Mouse (Mus musculus) midbrain, embryonic 10.5 days (tissue): ENCODE results near the gene Gm14698. TPM values are rescaled to one million over a fixed set of nuclear protein-coding genes. Genes with fewer than 3 reads are reported as not detected.
"Not testable (repeated sequence)": the region's sequence is repeated elsewhere in the genome, so short reads cannot be mapped to it uniquely, and the experiment has no call there.

Experiments
- DNase-seq: peaks from one replicate; pipeline ENCODE4 v3.0.0-alpha.2; 2017; ENCODE audit warnings: low spot score
- H3K27ac ChIP-seq: fragments of 300-500 bp; sonication (generic); replicated peaks from 2 replicates; pipeline ENCODE4 v1.5.1; 2016; ENCODE audit warnings: mild to moderate bottlenecking
- H3K27me3 ChIP-seq: fragments of 300-500 bp; sonication (generic); 2 replicates; pipeline ENCODE4 v1.6.1; 2016; ENCODE audit warnings: low read depth, mild to moderate bottlenecking; ENCODE audit not compliant: poor library complexity, severe bottlenecking
- H3K36me3 ChIP-seq: fragments of 300-500 bp; sonication (generic); 2 replicates; pipeline ENCODE4 v1.6.1; 2016; ENCODE audit warnings: mild to moderate bottlenecking, moderate library complexity
- H3K4me1 ChIP-seq: fragments of 300-500 bp; sonication (generic); 2 replicates; pipeline ENCODE4 v1.6.1; 2016
- H3K4me3 ChIP-seq: fragments of 300-500 bp; sonication (generic); 2 replicates; pipeline ENCODE4 v1.5.1; 2016; ENCODE audit warnings: mild to moderate bottlenecking, moderate library complexity
- H3K9me3 ChIP-seq: fragments of 300-500 bp; sonication (generic); replicated peaks from 2 replicates; pipeline ENCODE4 v1.6.1; 2016; ENCODE audit warnings: mild to moderate bottlenecking
- WGBS: fragments of 180-500 bp; shearing (Covaris S2); methylation state at CpG from one replicate; pipeline ENCODE4 v1.1.7; 2016; 5-methylcytosine and 5-hydroxymethylcytosine counted together
- polyA plus RNA-seq: library from polyadenylated mRNA; unstranded; fragments of >200 nt; fragmentation: Nextera tagmentation; extraction: Ambion mirVana; gene quantifications from 2 replicates; pipeline ENCODE4 v1.2.1, GENCODE M21; 2016

Gene Gm14698
- 2.1 and 2.6 TPM in 2 replicates for polyA plus RNA-seq

GRCm38 (mm10) chrX:68821059-68821458, at the start of gene Gm14698:
Gm14698 (plus strand) TSS chrX:68821093.
- Histone ChIP-seq H3K27ac (peak within 1 kb of the TSS; percentile 64), H3K4me3 (peak within 1 kb of the TSS; percentile 47)
- WGBS, result 17% methylated on average over 24 of the region's 36 CpGs
- DNase-seq, result peak; percentile 25
- H3K4me1 ChIP-seq, H3K9me3 ChIP-seq, H3K27me3 ChIP-seq, H3K36me3 ChIP-seq: not testable (repeated sequence)

GRCm38 (mm10) chrX:68820449-68820848, 444 bp upstream of the Gm14698 start:
- H3K27ac ChIP-seq, H3K4me1 ChIP-seq, H3K9me3 ChIP-seq, H3K36me3 ChIP-seq, H3K27me3 ChIP-seq, DNase-seq: not testable (repeated sequence)
- H3K4me3 ChIP-seq, result peak overlapping the region; percentile 47; the same call in 1 of the 2 replicates
- 32% methylated on average over 2 of the region's 2 CpGs for WGBS

GRCm38 (mm10) chrX:68839548-68840444, 18.9 kb downstream of the Gm14698 start:
- Histone ChIP-seq H3K27me3 (no peaks in the 10 kb centered on the region), H3K9me3 (no peaks in the 10 kb centered on the region), H3K36me3 (no peaks in the 10 kb centered on the region), H3K27ac (no peak overlapping the region), H3K4me1 (no peaks in the 10 kb centered on the region), H3K4me3 (no peak overlapping the region)
- WGBS, result 27% methylated on average over 5 of the region's 5 CpGs
- no peak for DNase-seq

- Histone ChIP-seq H3K27me3 (no peaks in the 10 kb centered on the region), H3K9me3 (no peaks in the 10 kb centered on the region), H3K27ac (no peak overlapping the region), H3K4me3 (no peak overlapping the region), H3K36me3 (no peaks in the 10 kb centered on the region), H3K4me1 (no peaks in the 10 kb centered on the region)
- WGBS, result 40% methylated on average over 2 of the region's 2 CpGs
- no peak for DNase-seq
Measured at GRCm38 (mm10) chrX:68865145-68865544, 44.3 kb downstream of the Gm14698 start.

Other genes with a start within 250 kb of the Gm14698 start
- 55.4 and 58.0 TPM in 2 replicates for gene Fmr1, start 142.6 kb upstream of the Gm14698 start, polyA plus RNA-seq
- 0.20 and 0.48 TPM in 2 replicates for gene Fmr1nb, start 59.3 kb upstream of the Gm14698 start, polyA plus RNA-seq
- gene Gm6812, start 72.0 kb downstream of the Gm14698 start, polyA plus RNA-seq, result not detected in 2 replicates